Mouse (Mus musculus): ENCODE measurements around the gene Shisa8. TPM values are rescaled to one million over a fixed set of nuclear protein-coding genes. Genes with fewer than 3 reads are reported as not detected.

Gene Shisa8
- total and polyA plus RNA-seq, 3 experiments: 0.05 TPM; not detected in 2

DNA sequence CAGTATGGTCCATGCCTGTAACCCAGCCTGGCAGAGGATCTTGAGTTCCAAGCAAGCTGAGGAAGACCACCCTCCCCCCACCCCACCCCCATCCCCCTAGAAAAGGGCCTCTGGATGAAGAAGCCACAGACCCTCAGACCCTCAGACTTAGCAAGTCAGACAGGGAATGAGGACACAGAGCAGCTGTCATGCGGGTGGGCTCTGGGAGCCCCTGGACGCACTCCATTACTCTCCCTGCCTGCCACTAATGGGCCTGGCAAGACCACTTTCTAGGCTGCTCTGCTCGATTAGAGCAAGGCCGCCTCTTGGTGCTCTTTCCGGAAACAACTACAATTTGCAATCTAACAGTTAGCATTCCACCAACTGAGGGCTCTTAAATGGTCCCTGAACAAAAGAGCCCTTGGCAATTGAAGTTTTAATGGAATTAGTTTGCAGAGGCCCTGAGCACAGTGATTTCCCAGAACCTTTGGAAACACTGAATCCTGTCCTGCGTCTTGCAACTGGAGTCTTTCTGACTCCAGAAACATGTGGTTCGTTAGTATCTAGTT is 34.8 kb downstream of the Shisa8 start:
- Histone ChIP-seq H3K4me3 (ENCODE audit: low read depth, low read length) (no peak overlapping the region), H3K36me3 (replicated peaks) (peaks cover 98% of the 10 kb centered on the region), H3K9me3 (replicated peaks) (peaks cover 18% of the 10 kb centered on the region), H3K27me3 (ENCODE audit: insufficient read depth, low read length) (peaks cover 4% of the 10 kb centered on the region; the same call in 1 of the 2 replicates), H3K4me1 (ENCODE audit: insufficient read depth, low read depth, low read length) (peaks cover 7% of the 10 kb centered on the region)
- DNase-seq (ENCODE audit: low spot score): no peak
- no peak for ATAC-seq (ENCODE audit: extremely low read depth, insufficient number of reproducible peaks, low FRiP score, poor library complexity, severe bottlenecking)
- TF ChIP-seq GATA2 (IDR thresholded peaks at IDR 0.05; ENCODE audit: borderline replicate concordance, low read depth, low read length) (no peak), GATA1 (IDR thresholded peaks at IDR 0.05; ENCODE audit: borderline replicate concordance, low read length) (no peak), TAL1 (conservative IDR thresholded peaks at IDR 0.05; ENCODE audit: low read depth, low read length) (no peak), POLR2AphosphoS5 (IDR thresholded peaks at IDR 0.05; ENCODE audit: insufficient replicate concordance, low read depth, low read length) (no peak), CTCF (IDR thresholded peaks at IDR 0.05; ENCODE audit: low read depth, low read length) (no peak)

DNA sequence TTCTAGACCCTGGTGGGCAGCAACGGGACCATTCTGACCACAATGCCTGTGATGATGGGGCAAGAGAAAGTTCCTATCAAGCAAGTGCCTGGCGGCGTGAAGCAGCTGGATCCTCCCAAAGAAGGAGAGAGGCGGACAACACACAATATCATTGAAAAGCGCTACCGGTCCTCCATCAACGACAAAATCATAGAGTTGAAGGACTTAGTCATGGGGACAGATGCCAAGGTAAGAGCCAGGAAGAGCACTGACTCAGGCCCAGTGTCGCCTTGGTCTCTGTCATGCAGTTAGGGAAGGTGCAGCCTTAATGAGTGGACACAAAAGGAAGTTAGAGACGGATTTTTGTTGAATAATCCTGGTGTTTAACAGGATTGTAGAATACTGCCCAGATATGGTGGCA is 37.5 kb downstream of the Shisa8 start:
- Histone ChIP-seq H3K4me1 (ENCODE audit: insufficient read depth, low read depth, low read length) (no peaks in the 10 kb centered on the region; the same call in 1 of the 2 replicates), H3K9me3 (replicated peaks) (peaks cover 6% of the 10 kb centered on the region; the same call in 1 of the 2 replicates), H3K4me3 (ENCODE audit: low read depth, low read length) (no peak overlapping the region), H3K36me3 (replicated peaks) (peaks cover 98% of the 10 kb centered on the region), H3K27me3 (ENCODE audit: insufficient read depth, low read length) (no peaks in the 10 kb centered on the region)
- TF ChIP-seq CTCF (IDR thresholded peaks at IDR 0.05; ENCODE audit: low read depth, low read length) (no peak), GATA2 (IDR thresholded peaks at IDR 0.05; ENCODE audit: borderline replicate concordance, low read depth, low read length) (no peak), TAL1 (conservative IDR thresholded peaks at IDR 0.05; ENCODE audit: low read depth, low read length) (no peak), GATA1 (IDR thresholded peaks at IDR 0.05; ENCODE audit: borderline replicate concordance, low read length) (no peak), POLR2AphosphoS5 (IDR thresholded peaks at IDR 0.05; ENCODE audit: insufficient replicate concordance, low read depth, low read length) (no peak)
- ATAC-seq (ENCODE audit: extremely low read depth, insufficient number of reproducible peaks, low FRiP score, poor library complexity, severe bottlenecking) (no peak), DNase-seq (ENCODE audit: low spot score) (no peak)

DNA sequence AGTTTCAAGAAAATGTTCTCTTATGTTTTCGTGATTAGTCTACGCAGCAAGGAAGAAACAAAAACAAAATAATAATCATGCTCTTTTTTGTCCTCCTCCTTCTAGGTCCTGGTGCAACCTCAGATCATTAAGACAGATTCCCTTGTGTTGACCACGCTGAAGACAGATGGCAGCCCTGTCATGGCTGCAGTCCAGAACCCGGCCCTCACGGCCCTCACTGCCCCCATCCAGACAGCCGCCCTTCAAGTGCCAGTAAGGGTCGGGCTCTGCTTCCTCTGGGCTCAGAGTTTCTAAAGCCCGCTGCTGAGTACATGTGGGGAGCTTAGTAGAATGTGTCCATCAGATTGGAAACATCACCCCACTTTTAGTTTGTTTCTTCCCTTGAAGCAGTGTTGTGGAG is 40.0 kb downstream of the Shisa8 start:
- Histone ChIP-seq H3K36me3 (replicated peaks) (peaks cover 98% of the 10 kb centered on the region), H3K9me3 (replicated peaks) (no peaks in the 10 kb centered on the region), H3K4me3 (ENCODE audit: low read depth, low read length) (no peak overlapping the region), H3K27me3 (ENCODE audit: insufficient read depth, low read length) (no peaks in the 10 kb centered on the region), H3K4me1 (ENCODE audit: insufficient read depth, low read depth, low read length) (peaks cover 15% of the 10 kb centered on the region)
- ATAC-seq (ENCODE audit: extremely low read depth, insufficient number of reproducible peaks, low FRiP score, poor library complexity, severe bottlenecking) (no peak), DNase-seq (ENCODE audit: low spot score) (no peak)
- no peak for TF ChIP-seq TAL1 (conservative IDR thresholded peaks at IDR 0.05; ENCODE audit: low read depth, low read length)
- no peak for TF ChIP-seq POLR2AphosphoS5 (IDR thresholded peaks at IDR 0.05; ENCODE audit: insufficient replicate concordance, low read depth, low read length)
- no peak for TF ChIP-seq CTCF (IDR thresholded peaks at IDR 0.05; ENCODE audit: low read depth, low read length)
- no peak for TF ChIP-seq GATA1 (IDR thresholded peaks at IDR 0.05; ENCODE audit: borderline replicate concordance, low read length)
- TF ChIP-seq GATA2 (IDR thresholded peaks at IDR 0.05; ENCODE audit: borderline replicate concordance, low read depth, low read length): no peak

DNA sequence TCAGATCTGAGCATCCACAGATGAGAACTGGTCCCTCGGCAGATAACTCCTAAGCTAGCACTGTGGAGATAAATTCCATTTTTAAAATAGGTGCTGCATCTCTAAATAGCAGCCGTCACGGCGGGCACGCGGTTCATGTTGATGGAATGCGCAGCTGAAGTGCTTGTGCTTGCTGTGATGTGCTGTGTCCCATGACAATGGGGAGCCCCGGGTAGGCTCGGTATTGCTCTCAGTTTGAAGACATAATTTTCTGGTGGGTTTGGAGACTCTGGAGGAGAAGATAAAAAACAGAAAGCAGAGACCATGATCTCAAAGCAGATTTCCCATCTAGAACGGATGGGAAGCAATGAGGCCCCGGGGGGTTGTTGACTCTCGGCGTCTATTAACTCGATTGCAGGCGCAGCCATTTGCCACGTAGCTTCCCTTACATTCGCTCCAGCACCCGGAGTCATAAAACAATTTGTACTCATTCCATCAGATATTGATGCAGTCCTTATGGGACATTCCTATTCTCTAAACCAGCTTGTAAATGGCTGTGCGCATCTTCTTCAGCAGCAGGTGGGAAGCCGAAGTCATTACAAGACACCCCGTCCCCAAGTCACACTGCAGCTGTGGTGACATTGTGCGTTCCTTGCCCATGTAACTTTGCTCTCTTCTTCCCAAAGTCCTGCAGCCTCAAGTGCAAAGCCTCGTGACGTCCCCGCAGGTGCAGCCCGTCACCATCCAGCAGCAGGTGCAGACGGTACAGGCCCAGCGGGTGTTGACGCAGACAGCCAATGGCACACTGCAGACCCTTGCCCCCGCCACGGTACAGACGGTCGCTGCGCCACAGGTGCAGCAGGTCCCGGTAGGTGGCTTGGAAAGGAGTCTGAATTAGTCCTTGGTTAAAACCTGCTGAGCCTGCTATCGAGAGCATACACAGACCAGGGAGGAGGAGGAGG is 41.9 kb downstream of the Shisa8 start:
- DNase-seq (ENCODE audit: low spot score) (no peak), ATAC-seq (ENCODE audit: extremely low read depth, insufficient number of reproducible peaks, low FRiP score, poor library complexity, severe bottlenecking) (no peak)
- Histone ChIP-seq H3K9me3 (replicated peaks) (no peaks in the 10 kb centered on the region), H3K4me1 (ENCODE audit: insufficient read depth, low read depth, low read length) (peaks cover 35% of the 10 kb centered on the region), H3K36me3 (replicated peaks) (peaks cover 93% of the 10 kb centered on the region), H3K4me3 (ENCODE audit: low read depth, low read length) (no peak overlapping the region), H3K27me3 (ENCODE audit: insufficient read depth, low read length) (no peaks in the 10 kb centered on the region)
- TF ChIP-seq CTCF (IDR thresholded peaks at IDR 0.05; ENCODE audit: low read depth, low read length): no peak
- no peak for TF ChIP-seq TAL1 (conservative IDR thresholded peaks at IDR 0.05; ENCODE audit: low read depth, low read length)
- no peak for TF ChIP-seq POLR2AphosphoS5 (IDR thresholded peaks at IDR 0.05; ENCODE audit: insufficient replicate concordance, low read depth, low read length)
- no peak for TF ChIP-seq GATA1 (IDR thresholded peaks at IDR 0.05; ENCODE audit: borderline replicate concordance, low read length)
- no peak for TF ChIP-seq GATA2 (IDR thresholded peaks at IDR 0.05; ENCODE audit: borderline replicate concordance, low read depth, low read length)

DNA sequence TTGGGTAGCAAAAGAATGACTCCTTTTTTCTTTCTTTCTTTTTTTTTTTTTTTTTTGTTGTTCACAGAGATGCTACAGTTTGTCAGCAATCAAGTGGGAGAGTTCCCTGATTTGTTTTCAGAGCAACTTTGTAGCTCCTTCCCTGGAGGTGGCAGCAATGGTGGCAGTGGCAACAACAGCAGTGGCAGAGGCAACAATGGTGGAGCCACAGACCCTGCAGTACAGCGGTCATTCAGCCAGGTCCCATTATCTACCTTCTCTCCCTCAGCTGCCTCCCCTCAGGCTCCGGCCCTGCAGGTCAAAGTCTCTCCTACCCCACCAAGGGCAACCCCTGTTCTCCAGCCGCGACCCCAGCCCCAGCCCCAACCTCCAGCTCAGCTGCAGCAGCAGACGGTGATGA is 42.9 kb downstream of the Shisa8 start:
- no peaks in the 10 kb centered on the region for H3K9me3 ChIP-seq (replicated peaks)
- DNase-seq (ENCODE audit: low spot score) (no peak), ATAC-seq (ENCODE audit: extremely low read depth, insufficient number of reproducible peaks, low FRiP score, poor library complexity, severe bottlenecking) (no peak)
- TF ChIP-seq TAL1 (conservative IDR thresholded peaks at IDR 0.05; ENCODE audit: low read depth, low read length) (no peak), GATA1 (IDR thresholded peaks at IDR 0.05; ENCODE audit: borderline replicate concordance, low read length) (no peak), POLR2AphosphoS5 (IDR thresholded peaks at IDR 0.05; ENCODE audit: insufficient replicate concordance, low read depth, low read length) (no peak), GATA2 (IDR thresholded peaks at IDR 0.05; ENCODE audit: borderline replicate concordance, low read depth, low read length) (no peak), CTCF (IDR thresholded peaks at IDR 0.05; ENCODE audit: low read depth, low read length) (no peak)
- peaks cover 44% of the 10 kb centered on the region for H3K4me1 ChIP-seq (ENCODE audit: insufficient read depth, low read depth, low read length)
- no peak overlapping the region for H3K4me3 ChIP-seq (ENCODE audit: low read depth, low read length)
- peaks cover 83% of the 10 kb centered on the region for H3K36me3 ChIP-seq (replicated peaks)
- H3K27me3 ChIP-seq (ENCODE audit: insufficient read depth, low read length): no peaks in the 10 kb centered on the region

Data from G1E (cell line).